Mouse (Mus musculus) lung, postnatal 0 days (tissue): ENCODE results near the gene Ocrl. TPM values are rescaled to one million over a fixed set of nuclear protein-coding genes. Genes with fewer than 3 reads are reported as not detected.

Experiments used
- ATAC-seq: fragments of 200-750 bp; cut with Nextera tagmentation; 2 replicates; pipeline ENCODE4 v1.8.0; 2017; ENCODE audit warnings: moderate library complexity
- DNase-seq: peaks from one replicate; pipeline ENCODE4 v3.0.0-alpha.2; 2016; ENCODE audit warnings: low spot score
- H3K27ac ChIP-seq: fragments of 300-500 bp; sonication (generic); 2 replicates; pipeline ENCODE4 v1.5.1; 2014; ENCODE audit warnings: antibody characterized with exemption, mild to moderate bottlenecking, low read length, mixed read lengths
- H3K27me3 ChIP-seq: fragments of 300-500 bp; sonication (generic); replicated peaks from 2 replicates; pipeline ENCODE4 v1.6.1; 2014; ENCODE audit warnings: low read length, mixed read lengths; ENCODE audit not compliant: insufficient read depth
- H3K36me3 ChIP-seq: fragments of 300-500 bp; sonication (generic); 2 replicates; pipeline ENCODE4 v1.6.1; 2014; ENCODE audit warnings: low read length, mixed read lengths; ENCODE audit not compliant: insufficient read depth
- H3K4me1 ChIP-seq: fragments of 300-500 bp; sonication (generic); 2 replicates; pipeline ENCODE4 v1.6.1; 2014; ENCODE audit warnings: antibody characterized with exemption, low read depth, low read length, mixed read lengths; ENCODE audit not compliant: insufficient read depth
- H3K4me2 ChIP-seq: fragments of 300-500 bp; sonication (generic); replicated peaks from 2 replicates; pipeline ENCODE4 v1.6.1; 2014; ENCODE audit warnings: low read depth, mild to moderate bottlenecking, low read length, moderate library complexity, mixed read lengths
- H3K4me3 ChIP-seq: fragments of 300-500 bp; sonication (generic); 2 replicates; pipeline ENCODE4 v1.5.1; 2014; ENCODE audit warnings: low read depth, low read length
- H3K9ac ChIP-seq: fragments of 300-500 bp; sonication (generic); replicated peaks from 2 replicates; pipeline ENCODE4 v1.6.1; 2014; ENCODE audit warnings: low read depth, mild to moderate bottlenecking
- H3K9me3 ChIP-seq: fragments of 300-500 bp; sonication (generic); 2 replicates; pipeline ENCODE4 v1.6.1; 2016; ENCODE audit warnings: low read length, mixed read lengths
- CTCF ChIP-seq: IDR thresholded peaks from 2 replicates; pipeline ENCODE4 v1.5.1; 2016; ENCODE audit warnings: antibody characterized with exemption, mild to moderate bottlenecking
- EP300 ChIP-seq: IDR thresholded peaks from 2 replicates; pipeline ENCODE4 v1.6.1; 2016; ENCODE audit warnings: antibody characterized with exemption, mild to moderate bottlenecking, control low read depth
- WGBS: fragments of 180-500 bp; shearing (Covaris S2); extraction: QIAGEN DNeasy Blood & Tissue Kit; methylation state at CpG from one replicate; pipeline ENCODE4 v1.1.7; 2014; 5-methylcytosine and 5-hydroxymethylcytosine counted together
- polyA plus RNA-seq: library from polyadenylated mRNA; unstranded; fragments of >200 nt; fragmentation: Nextera tagmentation; extraction: Ambion mirVana; gene quantifications from 2 replicates; pipeline ENCODE4 v1.2.1, GENCODE M21; 2015

Gene Ocrl
- polyA plus RNA-seq, 1 experiment from 2014 or later: 9.3 TPM

DNA sequence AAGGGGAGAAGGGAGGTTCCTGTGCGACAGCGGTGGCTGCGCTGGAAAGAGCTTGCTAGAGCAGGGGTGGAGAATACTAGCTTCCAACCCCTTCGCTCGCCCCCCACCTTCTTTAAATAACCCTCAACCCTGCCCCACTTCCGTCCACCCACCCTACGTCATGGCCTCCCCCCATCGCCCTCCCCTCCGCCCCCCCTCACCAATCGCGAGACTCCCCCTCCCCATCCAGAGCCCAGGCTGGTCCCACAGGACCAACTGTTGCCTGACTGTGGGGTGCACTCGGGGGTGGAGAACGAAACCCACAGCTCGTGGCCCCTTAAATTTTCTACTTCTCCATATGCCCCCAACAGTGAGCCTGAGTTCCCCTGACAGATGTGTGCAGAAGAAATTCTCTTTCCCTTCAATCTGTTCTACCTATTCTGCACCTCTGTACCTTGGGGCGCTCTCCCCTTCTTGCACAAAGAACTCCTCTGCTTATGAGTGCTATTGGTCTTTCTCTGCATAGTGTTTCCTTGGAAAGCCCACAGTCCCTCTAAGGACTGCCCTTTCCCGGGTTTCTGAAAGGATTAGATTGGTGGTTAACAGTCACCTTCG, 19.7 kb upstream of the Ocrl start, which contains the start of gene Smarca1:
Smarca1 (minus strand) TSS at position 544 of the 594 bp plus-strand sequence.
- no peaks in the 10 kb centered on the region for H3K36me3 ChIP-seq
- DNase-seq: peak; percentile 13

DNA sequence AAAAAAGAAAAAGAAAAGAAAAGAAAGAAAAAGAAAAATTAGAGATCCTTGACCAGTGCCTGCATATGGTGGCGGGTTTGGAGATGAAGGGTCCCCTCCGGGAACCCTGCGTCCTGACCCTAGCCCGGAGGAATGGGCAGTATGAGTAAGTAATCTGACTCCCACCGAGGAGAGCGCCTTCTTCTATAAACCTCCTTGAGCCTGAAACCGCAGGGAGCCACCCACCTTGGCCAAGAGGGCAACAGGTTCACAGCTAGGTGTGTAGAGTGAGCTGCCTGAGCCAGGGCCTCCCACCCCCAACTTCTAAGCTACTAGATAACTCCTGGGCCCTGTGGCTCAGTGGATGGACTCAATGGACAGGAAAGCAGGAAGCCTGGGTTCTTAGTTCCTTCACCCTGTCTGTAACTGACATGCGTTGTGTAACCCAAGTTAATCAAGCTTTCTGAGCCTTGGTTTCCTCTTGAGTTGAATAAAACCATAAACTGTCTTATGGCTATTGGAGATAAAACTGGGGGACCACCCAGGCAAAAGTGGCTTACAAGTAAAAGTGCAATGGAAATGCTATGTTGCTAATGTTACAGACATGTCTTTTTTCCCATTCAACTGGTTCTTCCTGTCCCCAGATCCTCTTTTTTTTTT, 836 bp downstream of the Ocrl start:
- Histone ChIP-seq H3K4me3 (peak overlapping the region; percentile 58), H3K4me1 (no peaks in the 10 kb centered on the region), H3K36me3 (no peaks in the 10 kb centered on the region), H3K9me3 (no peaks in the 10 kb centered on the region), H3K4me2 (peak overlapping the region; percentile 53), H3K9ac (peak overlapping the region; percentile 56; the same call in 1 of the 2 replicates), H3K27ac (no peak overlapping the region), H3K27me3 (no peaks in the 10 kb centered on the region)
- no peak for TF ChIP-seq EP300
- TF ChIP-seq CTCF: no peak
- ATAC-seq: peak; percentile 5; the same call in 1 of the 2 replicates
- 13% methylated on average over 8 of the region's 8 CpGs for WGBS
- peak; percentile 19 for DNase-seq

More for the DNA sequence above, 19.7 kb upstream of the Ocrl start, which contains the start of gene Smarca1:
- Histone ChIP-seq H3K9ac (0 out of 2 replicates have a peak within 1 kb of the TSS, but pooled peaks have one; percentile 23), H3K4me1 (no peaks in the 10 kb centered on the region), H3K4me2 (peak within 1 kb of the TSS; percentile 65), H3K27me3 (no peaks in the 10 kb centered on the region), H3K27ac (no peak within 1 kb of the TSS), H3K9me3 (no peaks in the 10 kb centered on the region), H3K4me3 (peak within 1 kb of the TSS; percentile 52)
- TF ChIP-seq EP300 (no peak), CTCF (no peak)
- WGBS: 20% methylated on average over 11 of the region's 17 CpGs
- ATAC-seq: peak; percentile 55

DNA sequence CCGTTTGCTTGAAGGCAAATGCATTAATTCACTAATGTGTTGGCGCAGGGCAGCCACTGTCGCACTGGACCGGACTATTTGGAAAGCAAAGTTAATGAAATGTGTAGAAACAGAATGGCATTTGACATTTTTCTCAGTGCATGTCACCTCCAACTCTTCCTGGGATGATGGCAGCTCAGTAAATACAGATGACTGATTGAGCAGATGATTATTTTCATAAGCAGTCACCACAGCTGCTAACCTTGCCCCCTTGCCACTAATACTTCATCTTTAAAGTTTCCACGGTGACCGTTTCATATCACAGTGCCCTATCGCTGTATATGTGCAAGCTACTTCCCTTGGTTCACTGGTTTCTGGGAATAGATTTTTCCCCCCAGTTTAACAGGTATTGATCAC, 1.4 kb downstream of the Ocrl start:
- peak overlapping the region; percentile 53 for H3K4me2 ChIP-seq
- H3K27me3 ChIP-seq: no peaks in the 10 kb centered on the region
- H3K36me3 ChIP-seq: no peaks in the 10 kb centered on the region
- no peak for ATAC-seq
- no peak overlapping the region for H3K27ac ChIP-seq
- 40% methylated on average over 7 of the region's 7 CpGs for WGBS
- no peak overlapping the region for H3K9ac ChIP-seq
- H3K4me1 ChIP-seq: no peaks in the 10 kb centered on the region
- peak; percentile 9 for DNase-seq
- H3K4me3 ChIP-seq: no peak overlapping the region
- TF ChIP-seq CTCF (no peak), EP300 (no peak)
- H3K9me3 ChIP-seq: no peaks in the 10 kb centered on the region

DNA sequence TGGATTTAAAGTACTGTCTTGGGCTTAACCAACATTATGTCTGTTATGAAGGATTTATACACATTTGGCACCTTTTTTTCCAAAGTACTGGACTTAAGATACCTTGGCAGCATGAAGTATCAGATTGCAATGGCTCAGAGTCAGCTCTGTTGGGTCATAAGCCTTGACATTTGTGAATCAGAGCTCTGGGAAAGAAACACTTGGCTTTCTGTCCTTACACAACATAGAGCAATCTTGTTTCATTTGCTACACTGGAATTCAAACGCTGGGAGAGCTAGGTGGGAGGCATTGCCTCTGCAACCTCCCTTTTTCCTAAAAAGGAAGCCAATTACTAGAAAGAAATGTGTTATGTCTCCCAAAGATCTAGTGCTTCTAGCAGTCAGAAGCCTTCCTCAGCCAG, 4.6 kb downstream of the Ocrl start:
- ATAC-seq: no peak
- 67% methylated on average over 1 of the region's 1 CpGs for WGBS
- Histone ChIP-seq H3K4me2 (no peak overlapping the region), H3K4me1 (no peaks in the 10 kb centered on the region), H3K27me3 (no peaks in the 10 kb centered on the region), H3K36me3 (no peaks in the 10 kb centered on the region), H3K4me3 (no peak overlapping the region), H3K9me3 (no peaks in the 10 kb centered on the region), H3K9ac (no peak overlapping the region), H3K27ac (no peak overlapping the region)
- TF ChIP-seq EP300 (no peak), CTCF (no peak)
- DNase-seq: no peak

DNA sequence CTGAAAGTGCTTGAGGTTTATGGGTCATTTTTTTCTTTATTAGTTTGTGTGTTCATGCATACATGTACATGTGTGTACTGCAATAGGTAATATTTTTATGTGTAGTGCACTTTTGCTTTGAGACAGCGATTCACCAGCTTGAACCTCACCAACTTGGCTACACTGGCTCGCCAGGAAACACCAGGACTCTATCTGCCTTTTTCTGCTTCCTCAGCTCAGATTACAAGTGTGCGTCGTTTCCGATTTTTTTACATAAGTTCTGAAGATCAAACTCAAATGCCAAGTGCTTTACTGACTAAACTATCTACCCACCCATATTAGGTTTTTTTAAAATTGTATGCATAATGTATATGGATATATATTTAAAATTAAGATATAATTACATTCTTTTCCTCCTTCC, 8.4 kb downstream of the Ocrl start:
- H3K36me3 ChIP-seq: no peaks in the 10 kb centered on the region
- no peak overlapping the region for H3K9ac ChIP-seq
- WGBS: 85% methylated on average over 5 of the region's 5 CpGs
- H3K4me2 ChIP-seq: no peak overlapping the region
- no peak overlapping the region for H3K27ac ChIP-seq
- H3K4me1 ChIP-seq: no peaks in the 10 kb centered on the region
- no peak for ATAC-seq
- no peaks in the 10 kb centered on the region for H3K27me3 ChIP-seq
- no peak for DNase-seq
- no peak overlapping the region for H3K4me3 ChIP-seq
- H3K9me3 ChIP-seq: no peaks in the 10 kb centered on the region
- TF ChIP-seq EP300 (no peak), CTCF (no peak)

DNA sequence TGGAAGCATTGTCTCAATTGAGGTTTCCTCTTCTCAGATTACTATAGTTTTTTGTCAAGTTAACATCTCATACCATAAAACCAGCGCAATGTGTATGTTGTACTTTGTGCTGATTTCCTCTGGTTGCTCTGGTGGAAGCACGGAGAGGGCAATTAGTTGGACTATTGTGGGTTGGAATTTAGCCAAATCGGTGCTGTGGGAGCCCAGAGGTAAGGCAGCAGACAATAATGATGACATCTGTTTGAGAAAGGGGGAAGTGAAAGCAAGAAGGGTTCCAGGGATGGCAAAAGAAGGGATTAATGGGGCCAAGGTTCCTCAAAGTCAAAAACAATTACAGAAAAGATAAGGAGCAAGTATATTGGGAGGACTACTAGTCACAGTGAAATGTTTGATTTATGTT, 15.8 kb downstream of the Ocrl start:
- Histone ChIP-seq H3K27me3 (no peaks in the 10 kb centered on the region), H3K4me3 (no peak overlapping the region), H3K4me2 (no peak overlapping the region), H3K9me3 (no peaks in the 10 kb centered on the region), H3K9ac (no peak overlapping the region), H3K27ac (no peak overlapping the region), H3K4me1 (no peaks in the 10 kb centered on the region), H3K36me3 (no peaks in the 10 kb centered on the region)
- no peak for ATAC-seq
- WGBS: 62% methylated on average over 3 of the region's 3 CpGs
- DNase-seq: no peak
- no peak for TF ChIP-seq EP300
- no peak for TF ChIP-seq CTCF
